In genomic region chr1:170839685-170840084, GRCm38 (mm10) we compare ENCODE assay signal across 11 mouse cellular contexts. TPM values are rescaled to one million over a fixed set of nuclear protein-coding genes. Genes with fewer than 3 reads are reported as not detected.
DNase-seq lines count a peak whose midpoint lies in the region; ATAC-seq and TF ChIP-seq lines count a peak whose summit lies in the region.
"Had no signal": no experiment of that assay in that cellular context is flagged by ENCODE, and none has a peak within 500 bp of the region (broad histone marks: within the 10 kb centered on the region; RNA-seq: fewer than 3 reads in every experiment).

No protein-coding gene starts in this region.

- no peak overlapping the region for H3K27ac ChIP-seq in lung, postnatal 0 days (ENCODE audit: low read length)
- H3K27ac ChIP-seq in kidney, embryonic 16.5 days (ENCODE audit: low read length) = no peak overlapping the region
- H3K27ac ChIP-seq: limb, embryonic 12.5 days; neural tube, embryonic 13.5 days had no signal

- no peak for ATAC-seq in lung, postnatal 0 days
- no peak for ATAC-seq in kidney, embryonic 16.5 days (ENCODE audit: low FRiP score, low TSS enrichment)

- H3K4me3 ChIP-seq in lung, postnatal 0 days (ENCODE audit: low read depth, low read length) = no peak overlapping the region
- no peak overlapping the region for H3K4me3 ChIP-seq in kidney, embryonic 16.5 days (ENCODE audit: low read length)
- H3K4me3 ChIP-seq: limb, embryonic 12.5 days; neural tube, embryonic 13.5 days had no signal

- TF ChIP-seq POLR2A in brain, embryonic 14.5 days (IDR thresholded peaks at IDR 0.05; ENCODE audit: borderline replicate concordance, extremely low read depth, insufficient read depth, insufficient read length, poor library complexity, severe bottlenecking) = no peak

- peak; percentile 68 for TF ChIP-seq CTCF in lung, postnatal 0 days (IDR thresholded peaks at IDR 0.05)
- TF ChIP-seq CTCF in brain, embryonic 14.5 days (IDR thresholded peaks at IDR 0.05; ENCODE audit: borderline replicate concordance, extremely low read depth, insufficient read depth, insufficient read length) = no peak

- no peaks in the 10 kb centered on the region; the same call in 1 of the 2 replicates for H3K36me3 ChIP-seq in lung, postnatal 0 days (ENCODE audit: insufficient read depth, low read length)
- H3K36me3 ChIP-seq in kidney, embryonic 16.5 days (ENCODE audit: insufficient read depth, low read length) = 0 out of 2 replicates have a peak, but pooled peaks cover 6% of the 10 kb centered on the region

- TF ChIP-seq EP300 in lung, postnatal 0 days (IDR thresholded peaks at IDR 0.05) = no peak

- DNase-seq in heart, adult 9 months (ENCODE audit: low spot score in 2 of 2) = peak; percentile 24 to 28
- DNase-seq in heart, postnatal 14 days = no peak
- peak; percentile 79 for DNase-seq in lung, postnatal 0 days (ENCODE audit: low spot score)
- DNase-seq in lung, postnatal 14 days = no peak
- peak; percentile 83 for DNase-seq in brain, embryonic 14.5 days (ENCODE audit: low read depth)
- DNase-seq in skeletal muscle tissue, adult 2 months (ENCODE audit: low read depth, low spot score) = peak; percentile 18
- no peak for DNase-seq in spleen, adult 18-20 months

- no peaks in the 10 kb centered on the region for H3K27me3 ChIP-seq in lung, postnatal 0 days (replicated peaks; ENCODE audit: insufficient read depth, low read length)
- no peaks in the 10 kb centered on the region for H3K27me3 ChIP-seq in kidney, embryonic 16.5 days (ENCODE audit: insufficient read depth, low read length)
- H3K27me3 ChIP-seq: limb, embryonic 12.5 days; neural tube, embryonic 13.5 days had no signal

- intact Hi-C loops in heart, postnatal 14 days (cut with DNase I) = loop anchor here (1.0 kb wide), 1 partner anchor 207 kb away; no protein-coding TSS in a partner anchor

- no peaks in the 10 kb centered on the region for H3K9me3 ChIP-seq in lung, postnatal 0 days (ENCODE audit: low read length)
- H3K9me3 ChIP-seq in kidney, embryonic 16.5 days (ENCODE audit: low read length) = no peaks in the 10 kb centered on the region
- H3K9me3 ChIP-seq: limb, embryonic 12.5 days; neural tube, embryonic 13.5 days had no signal

- no peaks in the 10 kb centered on the region for H3K4me1 ChIP-seq in lung, postnatal 0 days (ENCODE audit: insufficient read depth, low read depth, low read length)
- H3K4me1 ChIP-seq in kidney, embryonic 16.5 days (ENCODE audit: insufficient read depth, low read length) = no peaks in the 10 kb centered on the region
- H3K4me1 ChIP-seq: neural tube, embryonic 13.5 days had no signal

- H3K4me2 ChIP-seq in lung, postnatal 0 days (replicated peaks; ENCODE audit: low read depth, low read length) = no peak overlapping the region
- H3K4me2 ChIP-seq in kidney, embryonic 16.5 days (replicated peaks; ENCODE audit: low read depth, low read length) = no peak overlapping the region
- H3K4me2 ChIP-seq: limb, embryonic 12.5 days; neural tube, embryonic 13.5 days had no signal

- H3K9ac ChIP-seq in lung, postnatal 0 days (replicated peaks; ENCODE audit: low read depth) = no peak overlapping the region
- H3K9ac ChIP-seq in kidney, embryonic 16.5 days (replicated peaks; ENCODE audit: low read length) = no peak overlapping the region
- H3K9ac ChIP-seq: limb, embryonic 12.5 days; neural tube, embryonic 13.5 days had no signal

RNA-seq across cellular contexts. Expression of gene Atf6, which starts 27.9 kb away (rescaled TPM):
- 10 to 100 TPM; 52.5 to 56.3 TPM for total RNA-seq in heart, postnatal 14 days (2021)
- 10.8 and 11.0 TPM in 2 replicates for polyA plus RNA-seq in lung, postnatal 0 days (2015; fragmentation: Nextera tagmentation; extraction: Ambion mirVana)
- 8.9 and 10.9 TPM in 2 replicates for polyA plus RNA-seq in brain, embryonic 14.5 days (2012; rRNA removed)
- 8.7 and 9.6 TPM in 2 replicates for polyA plus RNA-seq in kidney, embryonic 16.5 days (2015; fragmentation: Nextera tagmentation; extraction: Ambion mirVana)

RNA-seq across cellular contexts. Expression of gene Gm26620, which starts 45.2 kb away (rescaled TPM):
- under 1 TPM; 0.48 to 0.56 TPM for total RNA-seq in heart, postnatal 14 days (2021)
- polyA plus RNA-seq in lung, postnatal 0 days (2015; fragmentation: Nextera tagmentation; extraction: Ambion mirVana) = 0.46 and 0.79 TPM in 2 replicates
- 0.67 and 0.97 TPM in 2 replicates for polyA plus RNA-seq in brain, embryonic 14.5 days (2012; rRNA removed)
- polyA plus RNA-seq in kidney, embryonic 16.5 days (2015; fragmentation: Nextera tagmentation; extraction: Ambion mirVana) = 0.58 and 0.64 TPM in 2 replicates
- polyA plus RNA-seq: heart, embryonic 14.5 days had no signal

RNA-seq across cellular contexts. Expression of gene Dusp12, which starts 45.7 kb away (rescaled TPM):
- total RNA-seq in heart, postnatal 14 days (2021) = 1 to 10 TPM; 7.4 TPM
- 22.5 and 23.2 TPM in 2 replicates for polyA plus RNA-seq in lung, postnatal 0 days (2015; fragmentation: Nextera tagmentation; extraction: Ambion mirVana)
- polyA plus RNA-seq in brain, embryonic 14.5 days (2012; rRNA removed) = 41.5 and 43.8 TPM in 2 replicates
- polyA plus RNA-seq in kidney, embryonic 16.5 days (2015; fragmentation: Nextera tagmentation; extraction: Ambion mirVana) = 39.5 and 40.5 TPM in 2 replicates

Comparison
In these comparisons a context has a peak if more than half of its experiments do, and no peak if none do; other contexts are left out.
1. DNase-seq: peak in heart, adult 9 months (2 of 2), lung, postnatal 0 days (single experiment), brain, embryonic 14.5 days (single experiment) and skeletal muscle tissue, adult 2 months (single experiment); none in heart, postnatal 14 days (0 of 2), lung, postnatal 14 days (single experiment) and spleen, adult 18-20 months (0 of 2).